Mouse (Mus musculus): ENCODE measurements around the gene Gm10037. TPM values are rescaled to one million over a fixed set of nuclear protein-coding genes. Genes with fewer than 3 reads are reported as not detected.
"Not testable (repeated sequence)": the region's sequence is repeated elsewhere in the genome, so short reads cannot be mapped to it uniquely, and the experiment has no call there.

Gm10037 gene
- polyA plus RNA-seq (2012; rRNA removed): 0.34 TPM in 1 of 2 replicates, not detected in the other

DNA sequence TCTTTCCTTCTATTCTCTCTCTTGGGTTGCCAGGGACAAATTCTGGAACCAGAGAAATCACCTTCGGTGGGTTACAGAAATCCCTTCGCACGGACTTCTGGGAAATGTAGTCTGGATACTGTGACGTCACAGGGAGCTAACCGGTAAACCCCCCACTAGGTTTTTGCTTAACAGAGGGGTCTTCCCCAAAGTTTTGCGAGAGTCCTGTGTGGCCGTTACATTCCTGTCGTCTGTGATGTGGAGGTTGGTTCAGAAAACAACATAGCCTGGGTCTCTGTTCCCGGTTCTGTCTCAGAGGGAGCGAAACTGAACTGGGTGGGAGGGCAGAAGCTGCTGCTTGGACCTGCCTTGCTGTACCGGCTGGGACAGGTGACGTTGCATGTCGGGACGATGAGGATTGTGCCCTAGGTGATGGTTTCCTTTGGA, at the start of gene Gm10037:
Gene Gm10037, plus strand, starts transcription at position 196 of the 426 bp plus-strand sequence.
- H3K27me3 ChIP-seq (ENCODE audit: control insufficient read depth, insufficient read depth, low read length): no peaks in the 10 kb centered on the region
- H3K4me1 ChIP-seq (replicated peaks; ENCODE audit: control insufficient read depth, insufficient read depth, low read length): peaks cover 3% of the 10 kb centered on the region
- peak; percentile 44 for DNase-seq
- peak within 1 kb of the TSS; percentile 96 for H3K4me3 ChIP-seq (ENCODE audit: control insufficient read depth, insufficient read depth, low read length)
- no peak for TF ChIP-seq POLR2A (IDR thresholded peaks at IDR 0.05; ENCODE audit: control insufficient read depth, extremely low read depth, insufficient read depth, low read length, poor library complexity)
- no peak for TF ChIP-seq CTCF (IDR thresholded peaks at IDR 0.05; ENCODE audit: borderline replicate concordance, control insufficient read depth, extremely low read depth, insufficient read depth, low read length, poor library complexity)
- no peaks in the 10 kb centered on the region for H3K36me3 ChIP-seq (ENCODE audit: control insufficient read depth, insufficient read depth, low read length)
- WGBS: 7% methylated on average over 14 of the region's 14 CpGs
- no peak within 1 kb of the TSS for H3K27ac ChIP-seq (ENCODE audit: control insufficient read depth, insufficient read depth, low read length)

DNA sequence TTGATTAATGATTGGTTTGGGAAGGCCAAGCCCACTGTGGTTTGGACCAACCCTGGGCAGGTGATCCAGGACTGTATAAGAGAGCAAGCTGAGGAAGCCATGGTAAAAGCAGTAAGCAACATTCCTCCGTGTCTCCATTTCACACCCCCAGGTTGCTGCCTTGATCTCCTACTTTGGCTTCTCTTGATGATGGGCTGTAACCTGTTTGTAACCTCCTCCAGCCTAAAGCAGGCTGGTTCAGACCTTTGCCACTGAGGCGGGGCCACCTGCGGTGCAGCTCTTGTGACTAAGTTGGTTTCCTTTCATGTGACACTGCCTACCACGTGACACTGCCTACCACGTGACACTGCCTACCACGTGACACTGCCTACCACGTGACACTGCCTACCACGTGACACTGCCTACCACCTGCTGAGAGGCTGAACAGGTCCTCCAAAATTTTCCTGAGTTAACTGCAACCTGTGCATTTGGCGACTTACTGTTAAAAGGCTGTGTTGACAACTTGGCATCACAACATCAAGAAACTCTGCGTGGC, 38.9 kb upstream of the Gm10037 start:
- Histone ChIP-seq H3K4me1 (replicated peaks; ENCODE audit: control insufficient read depth, insufficient read depth, low read length) (no peaks in the 10 kb centered on the region), H3K27ac (ENCODE audit: control insufficient read depth, insufficient read depth, low read length) (no peak overlapping the region), H3K4me3 (ENCODE audit: control insufficient read depth, insufficient read depth, low read length) (no peak overlapping the region), H3K27me3 (ENCODE audit: control insufficient read depth, insufficient read depth, low read length) (no peaks in the 10 kb centered on the region), H3K36me3 (ENCODE audit: control insufficient read depth, insufficient read depth, low read length) (no peaks in the 10 kb centered on the region)
- 94% methylated on average over 10 of the region's 10 CpGs for WGBS
- no peak for DNase-seq
- TF ChIP-seq POLR2A (IDR thresholded peaks at IDR 0.05; ENCODE audit: control insufficient read depth, extremely low read depth, insufficient read depth, low read length, poor library complexity) (no peak), CTCF (IDR thresholded peaks at IDR 0.05; ENCODE audit: borderline replicate concordance, control insufficient read depth, extremely low read depth, insufficient read depth, low read length, poor library complexity) (no peak)

DNA sequence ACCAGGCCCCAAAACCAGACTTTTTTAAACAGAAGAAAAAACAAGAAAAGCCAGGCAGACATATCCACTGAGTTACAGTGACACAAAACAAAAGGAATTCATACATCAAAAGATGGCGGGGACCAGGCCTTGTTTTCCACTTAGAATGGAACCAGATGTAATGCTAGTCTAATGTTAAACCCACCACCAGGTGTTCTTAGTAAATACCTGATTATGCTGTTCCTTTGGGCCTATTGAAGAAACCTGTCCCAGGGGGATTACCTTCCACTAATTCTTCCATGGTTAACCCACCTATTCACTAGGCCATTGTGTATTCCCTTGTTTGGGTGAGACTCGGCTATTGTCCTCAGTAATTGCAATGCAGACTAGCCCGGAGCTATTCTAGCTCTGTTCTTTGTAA, 32.3 kb upstream of the Gm10037 start:
- no peak for TF ChIP-seq POLR2A (IDR thresholded peaks at IDR 0.05; ENCODE audit: control insufficient read depth, extremely low read depth, insufficient read depth, low read length, poor library complexity)
- TF ChIP-seq CTCF (IDR thresholded peaks at IDR 0.05; ENCODE audit: borderline replicate concordance, control insufficient read depth, extremely low read depth, insufficient read depth, low read length, poor library complexity): no peak
- 94% methylated on average over 3 of the region's 3 CpGs for WGBS

DNA sequence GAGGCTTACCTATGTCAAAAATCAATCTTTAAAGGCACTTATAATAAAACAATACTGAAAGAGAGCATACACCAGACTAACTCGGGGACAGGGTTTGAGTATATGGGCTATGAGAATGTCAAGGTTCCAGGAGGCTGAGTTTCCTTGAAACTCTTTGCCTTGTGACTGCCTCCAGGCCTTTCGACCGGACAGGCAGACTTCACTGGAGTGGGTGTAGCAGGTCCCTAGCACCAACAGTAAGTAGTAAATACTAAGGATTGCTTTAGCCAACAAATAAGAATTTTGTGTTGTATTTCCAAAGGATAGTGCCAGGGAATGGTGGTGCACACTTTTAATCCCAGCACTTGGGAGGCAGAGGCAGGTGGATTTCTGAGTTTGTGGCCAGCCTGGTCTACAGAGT, 31.8 kb upstream of the Gm10037 start:
- not testable (repeated sequence) for H3K4me3 ChIP-seq (ENCODE audit: control insufficient read depth, insufficient read depth, low read length); H3K27me3 ChIP-seq (ENCODE audit: control insufficient read depth, insufficient read depth, low read length); H3K36me3 ChIP-seq (ENCODE audit: control insufficient read depth, insufficient read depth, low read length); H3K27ac ChIP-seq (ENCODE audit: control insufficient read depth, insufficient read depth, low read length); H3K4me1 ChIP-seq (replicated peaks; ENCODE audit: control insufficient read depth, insufficient read depth, low read length); DNase-seq
- WGBS: 96% methylated on average over 3 of the region's 3 CpGs

More for the DNA sequence above, 32.3 kb upstream of the Gm10037 start:
- no peak overlapping the region for H3K4me3 ChIP-seq (ENCODE audit: control insufficient read depth, insufficient read depth, low read length)
- H3K27ac ChIP-seq (ENCODE audit: control insufficient read depth, insufficient read depth, low read length): no peak overlapping the region
- H3K27me3 ChIP-seq (ENCODE audit: control insufficient read depth, insufficient read depth, low read length): no peaks in the 10 kb centered on the region
- no peak for DNase-seq
- no peaks in the 10 kb centered on the region for H3K36me3 ChIP-seq (ENCODE audit: control insufficient read depth, insufficient read depth, low read length)
- H3K4me1 ChIP-seq (replicated peaks; ENCODE audit: control insufficient read depth, insufficient read depth, low read length): no peaks in the 10 kb centered on the region

DNA sequence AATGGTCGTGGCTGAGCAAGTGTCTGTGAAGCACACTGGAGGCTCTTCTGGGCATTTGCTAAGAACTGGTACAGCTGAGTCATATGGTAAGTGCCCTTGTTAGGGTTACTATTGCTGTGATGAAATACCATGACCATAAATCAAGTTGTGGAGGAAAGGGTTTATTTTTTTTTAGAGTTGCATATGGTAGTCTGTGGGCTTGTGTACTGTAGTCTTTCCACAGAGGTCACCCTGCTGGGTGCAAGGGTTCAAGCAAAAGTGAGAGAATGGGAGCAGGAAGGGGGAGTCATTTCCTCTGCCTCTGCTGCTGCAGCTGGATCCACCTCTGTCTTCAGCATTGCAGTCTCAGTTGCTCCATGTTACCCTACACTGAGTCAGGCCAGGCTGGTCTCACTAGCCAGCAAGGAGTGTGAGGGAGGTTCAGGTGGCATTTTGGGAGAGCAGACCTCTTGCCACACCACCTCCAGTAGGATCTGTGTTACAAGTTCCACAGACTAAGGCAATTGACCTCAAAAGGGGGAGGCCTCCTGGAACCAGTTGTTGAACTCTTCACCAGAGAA, 19.2 kb upstream of the Gm10037 start:
- WGBS: 73% methylated on average over 1 of the region's 1 CpGs
- TF ChIP-seq POLR2A (IDR thresholded peaks at IDR 0.05; ENCODE audit: control insufficient read depth, extremely low read depth, insufficient read depth, low read length, poor library complexity) (no peak), CTCF (IDR thresholded peaks at IDR 0.05; ENCODE audit: borderline replicate concordance, control insufficient read depth, extremely low read depth, insufficient read depth, low read length, poor library complexity) (no peak)
- Histone ChIP-seq H3K4me1 (replicated peaks; ENCODE audit: control insufficient read depth, insufficient read depth, low read length) (0 out of 2 replicates have a peak, but pooled peaks cover 2% of the 10 kb centered on the region), H3K36me3 (ENCODE audit: control insufficient read depth, insufficient read depth, low read length) (no peaks in the 10 kb centered on the region), H3K27me3 (ENCODE audit: control insufficient read depth, insufficient read depth, low read length) (no peaks in the 10 kb centered on the region), H3K27ac (ENCODE audit: control insufficient read depth, insufficient read depth, low read length) (no peak overlapping the region), H3K4me3 (ENCODE audit: control insufficient read depth, insufficient read depth, low read length) (no peak overlapping the region)
- DNase-seq: no peak

DNA sequence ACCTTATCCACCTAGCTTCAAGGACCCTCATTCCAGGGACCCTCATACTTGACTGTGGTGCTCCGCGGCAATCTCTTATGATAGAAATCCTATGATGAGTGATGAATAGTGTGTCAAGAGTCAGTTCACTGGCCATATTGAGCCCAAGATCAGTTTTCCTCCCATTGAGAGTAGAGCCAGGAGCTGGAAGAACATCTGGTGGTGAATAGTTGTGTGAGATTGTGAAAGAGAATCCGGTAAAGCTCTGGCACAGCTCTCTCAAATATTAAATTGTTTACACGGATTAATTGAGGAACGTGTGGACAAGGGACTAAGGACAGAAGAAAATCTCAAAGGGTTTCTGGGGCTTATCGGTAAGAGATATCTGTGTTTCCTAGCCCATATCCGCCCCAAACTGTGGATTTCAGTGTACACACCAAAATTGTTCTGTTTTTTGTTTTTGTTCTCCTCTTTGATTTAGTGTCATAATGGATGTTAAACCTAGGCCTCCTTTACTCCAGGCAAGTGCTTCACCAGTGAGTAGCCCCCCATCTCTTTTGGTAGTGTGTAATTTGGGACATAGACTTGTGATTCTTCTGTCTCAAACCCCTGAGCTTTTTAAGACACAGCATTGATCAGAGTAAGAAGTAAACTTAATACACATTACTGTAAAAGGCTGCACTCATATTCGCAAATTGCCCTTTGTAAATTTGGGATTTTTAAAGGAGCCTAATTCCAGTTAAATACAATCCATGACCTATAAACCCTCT, 17.8 kb upstream of the Gm10037 start:
- H3K27ac ChIP-seq (ENCODE audit: control insufficient read depth, insufficient read depth, low read length): no peak overlapping the region
- WGBS: 83% methylated on average over 8 of the region's 8 CpGs
- H3K36me3 ChIP-seq (ENCODE audit: control insufficient read depth, insufficient read depth, low read length): no peaks in the 10 kb centered on the region
- DNase-seq: no peak
- TF ChIP-seq POLR2A (IDR thresholded peaks at IDR 0.05; ENCODE audit: control insufficient read depth, extremely low read depth, insufficient read depth, low read length, poor library complexity) (no peak), CTCF (IDR thresholded peaks at IDR 0.05; ENCODE audit: borderline replicate concordance, control insufficient read depth, extremely low read depth, insufficient read depth, low read length, poor library complexity) (no peak)
- no peak overlapping the region for H3K4me3 ChIP-seq (ENCODE audit: control insufficient read depth, insufficient read depth, low read length)
- 0 out of 2 replicates have a peak, but pooled peaks cover 2% of the 10 kb centered on the region for H3K4me1 ChIP-seq (replicated peaks; ENCODE audit: control insufficient read depth, insufficient read depth, low read length)
- no peaks in the 10 kb centered on the region for H3K27me3 ChIP-seq (ENCODE audit: control insufficient read depth, insufficient read depth, low read length)
